Mouse (Mus musculus) G1E-ER4 (cell line): ENCODE results near the gene Adcy4. TPM values are rescaled to one million over a fixed set of nuclear protein-coding genes. Genes with fewer than 3 reads are reported as not detected.
A peak's percentile ranks its signal among the peaks of the same experiment; 100 is the strongest.

Experiments used
- GATA1 ChIP-seq: IDR thresholded peaks from one replicate; pipeline ENCODE4 v1.8.0; 2012; ENCODE audit warnings: low read length, inconsistent platforms
- polyA plus RNA-seq: library from polyadenylated mRNA; stranded (reverse); fragments of >175 nt; gene quantifications from 2 replicates; pipeline ENCODE4 v1.2.3, GENCODE M21; 2012

The Adcy4 gene
- polyA plus RNA-seq, 1 experiment, result 0.01 TPM

- no peak for TF ChIP-seq GATA1
Observed at GRCm38 (mm10) chr14:55777176-55777575, 6.7 kb downstream of the Adcy4 start.

DNA sequence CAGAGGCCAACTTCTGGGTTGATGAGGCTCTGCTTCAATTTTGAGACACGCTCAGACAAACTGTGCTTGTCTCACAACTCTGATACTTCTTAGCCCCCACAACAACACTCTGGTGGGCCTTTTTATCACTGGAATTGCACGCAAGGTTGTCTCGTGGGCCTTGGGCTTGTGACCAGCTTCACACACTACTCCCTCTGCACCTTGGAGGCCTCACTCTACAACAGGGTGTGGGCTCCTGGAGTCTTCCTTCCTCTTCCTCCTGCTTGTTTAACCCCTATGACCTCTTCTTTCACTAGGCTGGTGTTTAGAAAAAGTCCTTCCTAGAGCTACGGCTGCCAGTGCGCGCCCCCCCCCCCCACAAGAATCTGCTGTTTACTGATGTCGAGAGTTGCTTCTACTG lies 7.2 kb downstream of the Adcy4 start:
- TF ChIP-seq GATA1, result no peak

DNA sequence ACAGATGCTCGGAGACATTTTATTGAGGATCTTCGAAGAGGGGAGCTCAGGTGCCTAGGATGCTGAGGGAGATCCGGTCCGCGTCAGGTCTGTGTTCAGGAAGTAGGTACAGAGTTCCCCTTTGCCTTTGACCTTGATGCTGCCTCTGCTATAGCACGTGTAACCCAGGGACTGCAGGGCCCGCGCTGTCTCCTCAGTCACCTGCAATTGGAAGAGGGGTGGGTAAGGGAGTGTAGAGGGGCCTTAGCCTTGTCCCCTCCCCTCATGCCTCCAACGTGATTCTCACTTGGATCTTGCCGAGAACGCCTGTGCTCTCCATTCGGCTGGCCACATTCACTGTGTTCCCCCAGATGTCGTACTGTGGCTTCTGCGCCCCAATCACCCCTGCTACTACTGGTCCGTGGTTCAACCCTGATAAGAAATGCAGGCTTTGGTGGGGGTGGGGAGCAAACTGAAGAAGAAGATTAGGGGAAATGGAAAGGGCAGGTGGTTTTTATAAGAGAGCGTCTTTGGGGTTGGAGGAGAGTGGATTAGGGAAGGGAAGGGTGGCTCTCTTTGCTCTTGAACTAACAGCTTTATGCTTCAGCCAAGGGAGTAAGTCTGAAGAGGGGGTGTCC lies 14.7 kb downstream of the Adcy4 start:
- peak; percentile 49 for TF ChIP-seq GATA1

DNA sequence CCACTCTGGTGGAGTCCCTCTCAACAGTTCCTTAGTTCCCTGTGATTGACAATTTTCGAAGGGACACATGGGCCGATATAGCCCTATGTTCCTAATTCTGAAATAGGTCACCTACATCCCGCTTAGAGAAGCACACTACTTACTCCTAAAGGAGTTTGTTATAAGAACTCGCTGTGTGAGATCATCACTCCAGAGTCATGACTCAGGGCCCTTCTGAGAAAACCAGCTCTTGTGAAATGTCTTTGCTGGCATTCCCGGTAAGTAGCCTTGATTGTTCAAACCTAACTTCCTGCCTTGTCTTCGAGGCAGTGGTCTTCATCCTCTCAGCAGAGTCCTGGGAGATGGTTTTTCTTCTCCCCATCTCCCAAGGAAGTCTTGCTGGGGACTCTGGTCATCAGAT lies 15.3 kb downstream of the Adcy4 start:
- no peak for TF ChIP-seq GATA1

DNA sequence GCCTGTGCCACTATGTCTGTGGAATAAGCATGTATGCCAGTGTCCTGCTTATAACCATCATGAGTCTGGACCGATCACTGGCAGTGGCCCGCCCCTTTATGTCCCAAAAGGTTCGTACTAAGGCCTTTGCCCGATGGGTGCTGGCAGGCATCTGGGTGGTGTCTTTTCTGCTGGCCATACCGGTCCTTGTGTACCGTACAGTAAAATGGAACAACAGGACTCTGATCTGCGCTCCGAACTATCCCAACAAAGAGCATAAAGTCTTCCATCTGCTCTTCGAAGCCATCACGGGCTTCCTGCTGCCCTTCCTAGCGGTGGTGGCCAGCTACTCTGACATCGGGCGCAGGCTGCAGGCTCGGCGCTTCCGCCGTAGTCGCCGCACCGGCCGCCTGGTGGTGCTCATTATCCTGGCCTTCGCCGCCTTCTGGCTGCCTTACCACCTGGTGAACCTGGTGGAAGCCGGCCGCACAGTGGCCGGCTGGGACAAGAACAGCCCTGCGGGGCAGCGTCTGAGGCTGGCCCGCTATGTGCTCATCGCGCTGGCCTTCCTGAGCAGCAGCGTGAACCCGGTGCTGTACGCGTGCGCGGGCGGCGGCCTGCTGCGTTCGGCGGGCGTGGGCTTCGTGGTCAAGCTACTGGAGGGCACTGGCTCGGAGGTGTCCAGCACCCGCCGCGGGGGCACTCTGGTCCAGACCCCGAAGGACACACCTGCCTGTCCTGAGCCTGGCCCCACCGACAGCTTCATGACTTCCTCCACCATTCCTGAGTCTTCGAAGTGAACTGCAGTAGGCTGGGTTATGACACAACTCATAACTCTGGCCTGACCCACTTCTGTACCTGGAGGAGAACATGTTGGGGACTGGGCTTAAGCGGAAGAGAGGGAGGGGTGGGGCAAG lies 16.1 kb downstream of the Adcy4 start:
- TF ChIP-seq GATA1, result no peak

- no peak for TF ChIP-seq GATA1
Observed at GRCm38 (mm10) chr14:55765696-55766095, 18.2 kb downstream of the Adcy4 start, which contains the start of gene Ltb4r1. Ltb4r1 (plus strand) TSS chr14:55765962.

DNA sequence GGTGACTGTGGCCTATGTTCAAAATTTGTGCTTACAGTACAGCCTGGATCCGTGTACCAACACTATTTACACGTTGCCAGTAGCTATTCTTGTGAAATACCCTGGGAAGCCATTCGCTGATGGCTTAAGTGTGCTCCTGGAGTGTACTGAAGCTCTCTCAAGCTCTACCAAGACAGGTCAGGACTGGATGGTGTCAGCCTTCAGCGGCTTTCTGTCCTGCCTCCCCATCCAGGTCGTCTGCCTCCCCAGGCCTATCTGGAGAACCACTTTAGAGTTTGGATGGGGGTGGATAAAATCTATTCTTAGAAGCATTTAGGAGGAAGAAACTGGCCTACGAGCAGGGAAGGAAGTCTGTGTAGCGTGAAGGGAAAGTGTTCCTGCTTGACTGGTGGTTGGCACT lies 20.7 kb downstream of the Adcy4 start:
- TF ChIP-seq GATA1, result no peak

DNA sequence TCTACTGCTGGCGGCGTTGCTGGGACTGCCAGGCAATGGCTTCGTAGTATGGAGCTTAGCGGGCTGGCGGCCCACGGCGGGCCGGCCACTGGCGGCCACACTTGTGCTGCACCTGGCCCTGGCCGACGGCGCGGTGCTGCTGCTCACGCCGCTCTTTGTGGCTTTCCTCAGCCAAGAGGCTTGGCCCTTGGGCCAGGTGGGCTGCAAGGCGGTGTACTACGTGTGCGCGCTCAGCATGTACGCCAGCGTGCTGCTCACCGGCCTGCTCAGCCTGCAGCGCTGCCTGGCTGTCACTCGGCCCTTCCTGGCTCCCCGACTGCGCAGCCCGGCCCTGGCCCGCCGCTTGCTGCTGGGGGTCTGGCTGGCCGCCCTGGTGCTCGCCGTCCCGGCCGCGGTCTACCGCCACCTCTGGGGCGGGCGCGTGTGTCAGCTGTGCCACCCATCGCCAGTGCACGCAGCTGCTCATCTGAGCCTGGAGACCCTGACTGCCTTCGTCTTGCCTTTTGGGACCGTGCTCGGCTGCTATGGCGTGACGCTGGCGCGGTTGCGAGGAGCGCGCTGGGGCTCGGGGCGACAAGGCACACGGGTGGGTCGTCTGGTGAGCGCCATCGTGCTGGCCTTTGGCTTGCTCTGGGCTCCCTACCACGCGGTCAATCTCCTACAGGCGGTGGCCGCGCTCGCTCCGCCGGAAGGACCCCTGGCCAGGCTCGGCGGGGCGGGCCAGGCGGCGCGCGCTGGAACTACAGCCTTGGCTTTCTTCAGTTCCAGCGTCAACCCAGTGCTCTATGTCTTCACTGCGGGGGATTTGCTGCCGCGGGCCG lies 21.7 kb downstream of the Adcy4 start:
- TF ChIP-seq GATA1, result no peak

DNA sequence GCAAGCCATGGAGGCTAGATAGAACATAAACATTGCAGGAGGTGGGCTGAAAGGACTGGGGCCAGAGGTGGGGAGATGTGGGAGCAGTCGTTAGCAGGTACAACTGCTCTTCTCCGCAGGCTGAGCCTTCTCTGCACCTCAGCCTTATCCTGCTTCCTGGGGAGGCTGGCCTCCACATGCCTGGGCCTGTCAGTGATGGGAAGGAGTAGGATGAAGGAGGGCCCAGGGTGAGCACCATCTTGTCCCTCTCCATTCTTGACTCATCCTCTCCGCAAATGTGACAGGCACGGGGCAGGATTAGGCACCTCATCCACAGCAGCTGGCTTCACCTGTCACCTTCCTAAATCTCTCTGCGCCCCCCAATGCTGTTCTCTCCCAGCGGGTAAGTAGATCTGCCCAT lies 22.7 kb downstream of the Adcy4 start, which contains the start of gene Ltb4r2:
Gene Ltb4r2, plus strand, starts transcription at position 266 of the 400 bp plus-strand sequence.
- TF ChIP-seq GATA1, result no peak

DNA sequence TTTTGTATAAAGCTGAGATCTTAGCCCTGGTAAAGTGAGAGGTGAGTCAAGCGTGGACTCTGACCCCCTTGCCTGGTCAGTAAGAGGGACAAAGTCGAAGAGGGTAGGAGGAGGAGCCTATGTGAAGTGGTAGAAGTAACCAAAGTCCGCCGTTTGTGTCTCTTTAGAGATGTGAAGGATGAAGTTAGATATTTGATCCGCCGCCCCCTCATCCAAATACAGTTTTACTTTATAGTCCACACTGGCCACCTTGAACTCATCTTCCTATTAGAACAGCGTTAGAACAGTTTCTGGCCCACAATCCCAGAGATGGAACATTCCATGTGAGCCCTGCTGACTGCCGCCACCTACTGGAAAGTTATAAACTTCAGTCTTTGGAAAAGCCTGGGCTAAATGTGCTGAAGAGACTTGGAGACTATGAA lies 25.5 kb downstream of the Adcy4 start, which contains the start of gene Cideb:
Gene Cideb, minus strand, starts transcription at position 96 of the 422 bp plus-strand sequence.
- no peak for TF ChIP-seq GATA1

GRCm38 (mm10) chr14:55757566-55757965 lies 26.3 kb downstream of the Adcy4 start:
- no peak for TF ChIP-seq GATA1

GRCm38 (mm10) chr14:55747051-55747847 lies 36.6 kb downstream of the Adcy4 start:
- TF ChIP-seq GATA1, result no peak

DNA sequence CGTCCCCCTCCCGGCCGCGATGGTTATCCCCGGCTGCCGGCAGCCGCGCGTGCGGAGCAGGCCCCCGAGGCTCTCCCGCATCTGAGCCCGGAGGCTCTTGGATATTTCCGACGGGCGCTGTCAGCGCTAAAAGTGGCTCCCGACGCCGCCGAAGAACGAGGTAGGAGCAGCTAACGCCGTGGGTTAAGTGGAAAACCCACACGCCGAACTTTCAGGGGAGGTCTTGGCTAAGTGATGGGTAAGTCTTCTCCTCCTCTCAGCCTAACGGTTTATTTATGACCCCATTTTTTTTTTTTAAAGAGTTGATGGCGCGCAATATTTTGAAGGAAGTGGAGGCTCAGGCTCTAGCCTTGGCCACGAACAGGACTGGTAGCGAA lies 38.0 kb downstream of the Adcy4 start:
- no peak for TF ChIP-seq GATA1

- TF ChIP-seq GATA1, result no peak
Observed at GRCm38 (mm10) chr14:55745180-55745860, 38.6 kb downstream of the Adcy4 start, which contains the start of the genes Dhrs1 and Nop9. Dhrs1 (minus strand) TSS chr14:55745690. Nop9 (plus strand) TSS chr14:55745693.
